Mouse (Mus musculus): ENCODE measurements around the gene Flot1.

The Flot1 gene

GRCm38 (mm10) chr17:35800905-35801304 is 22.1 kb upstream of the Flot1 start:
- CTCF ChIA-PET: interaction anchor here in 1 of 4 experiments (1.0 to 2.1 kb wide), 3 partner anchors 17 to 63 kb away, joined by 3 to 8 read pairs (median 4); no protein-coding TSS in a partner anchor
- POLR2A ChIA-PET: interaction anchor here in 3 of 4 experiments (1.2 to 2.8 kb wide), 12 partner anchors 12 to 87 kb away, joined by 3 to 18 read pairs (median 4); partner anchors contain the start of genes Ier3 (in 2 of the 3) and Flot1 (in 1 of the 3)

- POLR2A ChIA-PET: interaction anchor here in 3 of 4 experiments (1.1 to 4.7 kb wide), 7 partner anchors 10 to 116 kb away, joined by 3 to 28 read pairs (median 7); partner anchors contain the start of gene Ier3 (in 2 of the 3)
- CTCF ChIA-PET: interaction anchor here in 3 of 4 experiments (1.1 to 1.5 kb wide), 3 partner anchors 21 to 39 kb away, joined by 3 to 4 read pairs (median 3); no protein-coding TSS in a partner anchor
Observed at GRCm38 (mm10) chr17:35803020-35803419, 20.0 kb upstream of the Flot1 start.

- POLR2A ChIA-PET: interaction anchor here in 3 of 4 experiments (0.6 to 12.6 kb wide), 20 partner anchors 8 to 339 kb away, joined by 3 to 148 read pairs (median 4); partner anchors contain the start of genes Ier3 (in 3 of the 3), Flot1 (in 2 of the 3) and Mdc1 (in 2 of the 3)
- CTCF ChIA-PET: interaction anchor here (0.6 to 2.1 kb wide), 7 partner anchors 10 to 361 kb away, joined by 3 to 7 read pairs (median 3); no protein-coding TSS in a partner anchor
Observed at GRCm38 (mm10) chr17:35803858-35804399, 19.1 kb upstream of the Flot1 start.

GRCm38 (mm10) chr17:35808073-35808472 is 15.0 kb upstream of the Flot1 start:
- ChIA-PET POLR2A (interaction anchor here in 3 of 4 experiments (0.6 to 12.6 kb wide), 14 partner anchors 8 to 325 kb away, joined by 3 to 148 read pairs (median 4); partner anchors contain the start of genes Ier3 (in 3 of the 3), Flot1 (in 2 of the 3), Mdc1 (in 1 of the 3) and Tubb5 (in 1 of the 3)), CTCF (interaction anchor here (1.1 to 2.3 kb wide), 6 partner anchors 22 to 71 kb away, joined by 3 to 11 read pairs (median 4); no protein-coding TSS in a partner anchor)

GRCm38 (mm10) chr17:35809395-35809794 is 13.6 kb upstream of the Flot1 start:
- CTCF ChIA-PET: interaction anchor here in 2 of 4 experiments (0.6 to 2.3 kb wide), 6 partner anchors 10 to 251 kb away, joined by 3 to 11 read pairs (median 3); no protein-coding TSS in a partner anchor
- POLR2A ChIA-PET: interaction anchor here in 3 of 4 experiments (0.8 to 12.6 kb wide), 11 partner anchors 13 to 122 kb away, joined by 3 to 148 read pairs (median 3); partner anchors contain the start of genes Flot1 (in 2 of the 3) and Ier3 (in 2 of the 3)

GRCm38 (mm10) chr17:35810900-35811648 is 12.0 kb upstream of the Flot1 start:
- CTCF ChIA-PET: interaction anchor here in 2 of 4 experiments (1.2 to 2.1 kb wide), 3 partner anchors 63 to 75 kb away, joined by 3 to 5 read pairs (median 3); no protein-coding TSS in a partner anchor
- POLR2A ChIA-PET: interaction anchor here in 3 of 4 experiments (0.6 to 12.6 kb wide), 11 partner anchors 7 to 129 kb away, joined by 3 to 148 read pairs (median 4); partner anchors contain the start of genes Flot1 (in 3 of the 3), Ier3 (in 3 of the 3), Nrm (in 1 of the 3) and Tubb5 (in 1 of the 3)

GRCm38 (mm10) chr17:35812307-35812706 is 10.7 kb upstream of the Flot1 start:
- POLR2A ChIA-PET: interaction anchor here (0.7 to 12.6 kb wide), 21 partner anchors 8 to 315 kb away, joined by 3 to 148 read pairs (median 6); partner anchors contain the start of genes Ier3 (in 4 of the 4), Flot1 (in 3 of the 4), Mdc1 (in 2 of the 4) and Mrps18b (in 1 of the 4)
- CTCF ChIA-PET: interaction anchor here (0.5 to 2.9 kb wide), 10 partner anchors 17 to 185 kb away, joined by 3 to 12 read pairs (median 4); partner anchors contain the start of gene Atat1 (in 1 of the 4)

- CTCF ChIA-PET: interaction anchor here (0.5 to 2.9 kb wide), 9 partner anchors 17 to 184 kb away, joined by 3 to 12 read pairs (median 3); no protein-coding TSS in a partner anchor
- POLR2A ChIA-PET: interaction anchor here (0.6 to 12.6 kb wide), 32 partner anchors 9 to 299 kb away, joined by 3 to 148 read pairs (median 4); partner anchors contain the start of genes Ier3 (in 4 of the 4), Flot1 (in 3 of the 4), Mdc1 (in 2 of the 4) and Ddr1 (in 1 of the 4)
Observed at GRCm38 (mm10) chr17:35812736-35813135, 10.3 kb upstream of the Flot1 start.

GRCm38 (mm10) chr17:35813245-35813647 is 9.8 kb upstream of the Flot1 start:
- POLR2A ChIA-PET: interaction anchor here (0.6 to 12.6 kb wide), 33 partner anchors 8 to 299 kb away, joined by 3 to 148 read pairs (median 4); partner anchors contain the start of genes Ier3 (in 4 of the 4), Flot1 (in 3 of the 4), Mdc1 (in 2 of the 4) and Mrps18b (in 2 of the 4)
- CTCF ChIA-PET: interaction anchor here (0.5 to 2.9 kb wide), 11 partner anchors 9 to 143 kb away, joined by 3 to 12 read pairs (median 3); no protein-coding TSS in a partner anchor

GRCm38 (mm10) chr17:35813653-35814052 is 9.4 kb upstream of the Flot1 start:
- POLR2A ChIA-PET: interaction anchor here (0.7 to 12.6 kb wide), 28 partner anchors 8 to 299 kb away, joined by 3 to 148 read pairs (median 5); partner anchors contain the start of genes Ier3 (in 4 of the 4), Flot1 (in 3 of the 4), Mrps18b (in 2 of the 4) and Ddr1 (in 1 of the 4)
- CTCF ChIA-PET: interaction anchor here (0.5 to 2.9 kb wide), 9 partner anchors 10 to 229 kb away, joined by 3 to 12 read pairs (median 5); no protein-coding TSS in a partner anchor

GRCm38 (mm10) chr17:35814678-35815077 is 8.4 kb upstream of the Flot1 start:
- CTCF ChIA-PET: interaction anchor here in 3 of 4 experiments (0.6 to 2.9 kb wide), 6 partner anchors 9 to 230 kb away, joined by 3 to 12 read pairs (median 4); no protein-coding TSS in a partner anchor
- POLR2A ChIA-PET: interaction anchor here (0.6 to 12.6 kb wide), 18 partner anchors 7 to 294 kb away, joined by 3 to 148 read pairs (median 5); partner anchors contain the start of genes Flot1 (in 3 of the 4), Ier3 (in 3 of the 4), Mrps18b (in 1 of the 4) and Nrm (in 1 of the 4)

GRCm38 (mm10) chr17:35815836-35816235 is 7.2 kb upstream of the Flot1 start:
- CTCF ChIA-PET: interaction anchor here (0.6 to 3.3 kb wide), 9 partner anchors 9 to 541 kb away, joined by 3 to 13 read pairs (median 3); no protein-coding TSS in a partner anchor
- POLR2A ChIA-PET: interaction anchor here in 3 of 4 experiments (0.5 to 12.6 kb wide), 22 partner anchors 6 to 245 kb away, joined by 3 to 246 read pairs (median 4); partner anchors contain the start of genes Flot1 (in 2 of the 3), Ier3 (in 2 of the 3), Tubb5 (in 2 of the 3) and Mdc1 (in 1 of the 3)

- ChIA-PET CTCF (interaction anchor here (0.6 to 3.3 kb wide), 13 partner anchors 15 to 542 kb away, joined by 3 to 13 read pairs (median 3); partner anchors contain the start of gene 2300002M23Rik (in 1 of the 4)), POLR2A (interaction anchor here in 3 of 4 experiments (0.6 to 11.2 kb wide), 21 partner anchors 9 to 244 kb away, joined by 3 to 246 read pairs (median 5); partner anchors contain the start of genes Tubb5 (in 2 of the 3), Dhx16 (in 1 of the 3) and Mdc1 (in 1 of the 3))
Observed at GRCm38 (mm10) chr17:35816686-35817085, 6.3 kb upstream of the Flot1 start.

GRCm38 (mm10) chr17:35817226-35817625 is 5.8 kb upstream of the Flot1 start:
- ChIA-PET CTCF (interaction anchor here in 3 of 4 experiments (0.6 to 3.3 kb wide), 11 partner anchors 15 to 250 kb away, joined by 3 to 13 read pairs (median 4); partner anchors contain the start of gene 2300002M23Rik (in 1 of the 3)), POLR2A (interaction anchor here in 2 of 4 experiments (1.0 to 11.2 kb wide), 14 partner anchors 11 to 101 kb away, joined by 3 to 246 read pairs (median 6); partner anchors contain the start of genes Tubb5 (in 2 of the 2), Dhx16 (in 1 of the 2) and Mdc1 (in 1 of the 2))

- POLR2A ChIA-PET: interaction anchor here in 3 of 4 experiments (1.1 to 11.2 kb wide), 13 partner anchors 9 to 174 kb away, joined by 3 to 246 read pairs (median 15); partner anchors contain the start of genes Tubb5 (in 2 of the 3), Mdc1 (in 1 of the 3) and Nrm (in 1 of the 3)
- CTCF ChIA-PET: interaction anchor here in 1 of 4 experiments (1.0 kb wide), 1 partner anchor 81 kb away, joined by 3 read pairs; no protein-coding TSS in a partner anchor
Observed at GRCm38 (mm10) chr17:35820111-35820510, 2.9 kb upstream of the Flot1 start.

Data from embryonic stem cell, embryonic (primary cell).